Mouse (Mus musculus) kidney, embryonic 14.5 days (tissue): ENCODE measurements around the gene Rere. TPM values are rescaled to one million over a fixed set of nuclear protein-coding genes. Genes with fewer than 3 reads are reported as not detected.
A peak's percentile ranks its signal among the peaks of the same experiment; 100 is the strongest.

Experiments
- ATAC-seq: fragments of 200-750 bp; cut with Nextera tagmentation; 2 replicates; pipeline ENCODE4 v1.8.0; 2017; ENCODE audit warnings: moderate number of reproducible peaks, mild to moderate bottlenecking, moderate TSS enrichment, moderate library complexity; ENCODE audit not compliant: low FRiP score, low TSS enrichment
- H3K27ac ChIP-seq: fragments of 300-500 bp; sonication (generic); 2 replicates; pipeline ENCODE4 v1.5.1; 2014; ENCODE audit warnings: low read depth, mild to moderate bottlenecking, low read length, moderate library complexity, mixed read lengths
- H3K27me3 ChIP-seq: fragments of 300-500 bp; sonication (generic); 2 replicates; pipeline ENCODE4 v1.6.1; 2014; ENCODE audit warnings: mild to moderate bottlenecking, low read length; ENCODE audit not compliant: control insufficient read depth, insufficient read depth
- H3K36me3 ChIP-seq: fragments of 300-500 bp; sonication (generic); 2 replicates; pipeline ENCODE4 v1.6.1; 2014; ENCODE audit warnings: low read length, mixed read lengths; ENCODE audit not compliant: control insufficient read depth, insufficient read depth
- H3K4me1 ChIP-seq: fragments of 300-500 bp; sonication (generic); 2 replicates; pipeline ENCODE4 v1.6.1; 2014; ENCODE audit warnings: low read length, mixed read lengths; ENCODE audit not compliant: control insufficient read depth, insufficient read depth
- H3K4me2 ChIP-seq: fragments of 300-500 bp; sonication (generic); replicated peaks from 2 replicates; pipeline ENCODE4 v1.6.1; 2014; ENCODE audit warnings: low read depth, mild to moderate bottlenecking, low read length
- H3K4me3 ChIP-seq: fragments of 300-500 bp; sonication (generic); 2 replicates; pipeline ENCODE4 v1.5.1; 2014; ENCODE audit warnings: mild to moderate bottlenecking, low read length
- H3K9ac ChIP-seq: fragments of 300-500 bp; sonication (generic); 2 replicates; pipeline ENCODE4 v1.6.1; 2014; ENCODE audit warnings: low read depth, mild to moderate bottlenecking, low read length, moderate library complexity
- H3K9me3 ChIP-seq: fragments of 300-500 bp; sonication (generic); 2 replicates; pipeline ENCODE4 v1.6.1; 2016; ENCODE audit warnings: low read length; ENCODE audit not compliant: control insufficient read depth
- WGBS: fragments of 180-500 bp; shearing (Covaris S2); extraction: QIAGEN DNeasy Blood & Tissue Kit; methylation state at CpG from one replicate; pipeline ENCODE4 v1.1.7; 2014; 5-methylcytosine and 5-hydroxymethylcytosine counted together
- polyA plus RNA-seq: library from polyadenylated mRNA; unstranded; fragments of >200 nt; fragmentation: Nextera tagmentation; extraction: Ambion mirVana; gene quantifications from 2 replicates; pipeline ENCODE4 v1.2.1, GENCODE M21; 2014

Gene Rere
- polyA plus RNA-seq, 1 experiment from 2014 or later = 49.9 TPM

GRCm38 (mm10) chr4:150373111-150374109 lies 92.0 kb downstream of the Rere start:
- 0 out of 2 replicates have a peak, but pooled peaks have one; percentile 34 for ATAC-seq
- Histone ChIP-seq H3K4me3 (peak overlapping the region; percentile 57), H3K9ac (peak overlapping the region; percentile 86; the same call in 1 of the 2 replicates), H3K27me3 (no peaks in the 10 kb centered on the region), H3K9me3 (no peaks in the 10 kb centered on the region), H3K4me1 (peaks cover 61% of the 10 kb centered on the region), H3K27ac (peak overlapping the region; percentile 90), H3K4me2 (peak overlapping the region; percentile 92), H3K36me3 (no peaks in the 10 kb centered on the region)
- 4% methylated on average over 15 of the region's 15 CpGs for WGBS

DNA sequence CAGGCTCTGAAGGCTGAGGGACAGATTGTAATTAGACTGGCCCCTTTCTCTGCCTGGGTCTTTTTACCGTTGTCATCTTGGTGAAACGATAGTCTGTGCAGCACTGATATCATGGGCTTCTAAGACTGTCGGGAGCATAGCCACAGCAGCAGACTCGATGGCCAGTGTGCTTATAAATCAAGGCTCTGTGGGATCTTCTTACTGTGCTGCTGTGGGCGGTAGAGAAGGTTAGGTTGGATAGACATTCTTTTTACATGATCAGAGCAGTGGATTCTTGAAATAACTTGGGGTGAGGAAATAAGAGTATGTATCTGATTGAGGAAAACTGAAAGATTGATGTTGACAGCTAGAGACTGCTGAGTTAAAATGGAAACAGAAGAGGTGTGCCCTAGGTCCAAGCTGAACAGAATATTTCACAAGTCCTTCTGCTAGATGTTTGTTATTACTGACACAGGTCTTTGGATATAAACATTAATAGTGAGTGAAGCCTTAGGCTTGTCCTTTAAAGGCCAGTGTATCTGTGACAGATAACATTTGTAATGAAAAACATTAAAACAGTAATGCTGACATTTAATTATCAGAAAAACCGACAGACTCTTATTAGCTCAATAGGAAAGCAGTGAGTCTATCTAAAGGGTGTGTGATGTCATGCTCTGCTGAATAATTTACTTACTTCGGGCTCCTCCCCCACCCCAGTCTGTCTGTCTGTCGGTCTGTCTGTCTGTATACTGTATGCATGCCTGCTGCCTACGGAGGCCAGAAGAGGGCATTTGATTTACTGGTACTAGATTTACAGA lies 93.4 kb downstream of the Rere start:
- peaks cover 62% of the 10 kb centered on the region for H3K4me1 ChIP-seq
- H3K27ac ChIP-seq = no peak overlapping the region
- H3K4me2 ChIP-seq = peak overlapping the region; percentile 92; the same call in 1 of the 2 replicates
- no peaks in the 10 kb centered on the region for H3K27me3 ChIP-seq
- H3K36me3 ChIP-seq = no peaks in the 10 kb centered on the region
- 17% methylated on average over 9 of the region's 9 CpGs for WGBS
- no peak overlapping the region; the same call in 1 of the 2 replicates for H3K9ac ChIP-seq
- H3K9me3 ChIP-seq = no peaks in the 10 kb centered on the region
- ATAC-seq = no peak
- H3K4me3 ChIP-seq = no peak overlapping the region

GRCm38 (mm10) chr4:150375448-150375935 lies 94.0 kb downstream of the Rere start:
- Histone ChIP-seq H3K36me3 (no peaks in the 10 kb centered on the region), H3K9ac (no peak overlapping the region), H3K4me2 (no peak overlapping the region), H3K27me3 (no peaks in the 10 kb centered on the region), H3K27ac (no peak overlapping the region), H3K4me3 (no peak overlapping the region), H3K4me1 (peaks cover 55% of the 10 kb centered on the region), H3K9me3 (no peaks in the 10 kb centered on the region)
- ATAC-seq = no peak
- 78% methylated on average over 1 of the region's 1 CpGs for WGBS

- H3K4me1 ChIP-seq = peaks cover 26% of the 10 kb centered on the region
- 70% methylated on average over 6 of the region's 6 CpGs for WGBS
Measured at GRCm38 (mm10) chr4:150379313-150379712, 97.9 kb downstream of the Rere start.

DNA sequence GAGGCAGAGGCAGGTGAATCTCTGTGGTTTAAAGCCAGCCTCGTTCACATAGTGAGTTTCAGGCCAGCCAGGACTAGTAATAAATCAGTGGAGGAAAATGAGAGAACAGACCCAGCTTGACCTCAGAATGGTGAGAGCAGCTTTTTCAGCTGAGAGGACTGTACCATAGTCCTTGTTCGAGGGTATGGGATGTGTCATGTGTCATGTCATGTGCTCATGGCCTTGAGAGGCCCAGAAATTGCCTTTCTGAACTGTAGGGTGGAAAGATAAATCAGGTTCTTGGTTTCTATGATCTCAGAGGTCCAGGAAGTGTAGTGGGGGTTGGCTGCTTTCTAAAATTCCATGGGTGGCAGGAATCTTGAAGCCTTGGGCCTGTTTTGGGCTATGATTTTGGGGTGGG lies 98.3 kb downstream of the Rere start:
- Histone ChIP-seq H3K27me3 (no peaks in the 10 kb centered on the region), H3K9me3 (no peaks in the 10 kb centered on the region), H3K4me2 (no peak overlapping the region), H3K4me3 (no peak overlapping the region), H3K9ac (no peak overlapping the region), H3K36me3 (no peaks in the 10 kb centered on the region), H3K4me1 (peaks cover 24% of the 10 kb centered on the region), H3K27ac (no peak overlapping the region)
- no peak for ATAC-seq
- WGBS = 13% methylated on average over 2 of the region's 2 CpGs

More at GRCm38 (mm10) chr4:150379313-150379712, 97.9 kb downstream of the Rere start:
- no peak overlapping the region for H3K9ac ChIP-seq
- no peak overlapping the region for H3K4me2 ChIP-seq
- no peak overlapping the region for H3K4me3 ChIP-seq
- H3K27me3 ChIP-seq = no peaks in the 10 kb centered on the region
- no peaks in the 10 kb centered on the region for H3K9me3 ChIP-seq
- H3K27ac ChIP-seq = no peak overlapping the region
- no peaks in the 10 kb centered on the region for H3K36me3 ChIP-seq
- no peak for ATAC-seq

GRCm38 (mm10) chr4:150380273-150380672 lies 98.8 kb downstream of the Rere start:
- Histone ChIP-seq H3K27me3 (no peaks in the 10 kb centered on the region), H3K9me3 (no peaks in the 10 kb centered on the region), H3K4me3 (no peak overlapping the region), H3K4me2 (no peak overlapping the region), H3K36me3 (no peaks in the 10 kb centered on the region), H3K4me1 (peaks cover 19% of the 10 kb centered on the region), H3K27ac (no peak overlapping the region), H3K9ac (no peak overlapping the region)
- 86% methylated on average over 5 of the region's 5 CpGs for WGBS
- ATAC-seq = no peak

DNA sequence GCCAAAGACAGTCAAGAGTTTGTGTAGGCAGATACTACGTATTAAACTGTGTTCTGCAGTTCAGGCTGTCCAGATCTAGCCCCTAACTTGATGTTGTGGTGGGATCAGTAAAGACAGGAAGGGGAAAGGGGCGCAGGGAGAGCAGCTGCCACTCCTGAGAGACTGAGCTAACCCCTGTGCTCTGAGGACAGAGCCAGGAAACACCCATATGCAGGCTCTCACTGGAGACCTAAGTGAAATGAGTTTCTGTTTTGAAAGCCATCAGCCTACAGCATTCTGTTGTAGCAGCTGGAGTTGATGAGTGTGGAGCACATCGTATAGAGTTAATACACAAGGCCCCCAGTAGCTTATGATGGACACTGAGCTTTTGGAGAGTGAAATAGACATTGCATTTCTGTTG lies 101.1 kb downstream of the Rere start:
- ATAC-seq = no peak
- H3K4me1 ChIP-seq = peaks cover 14% of the 10 kb centered on the region

DNA sequence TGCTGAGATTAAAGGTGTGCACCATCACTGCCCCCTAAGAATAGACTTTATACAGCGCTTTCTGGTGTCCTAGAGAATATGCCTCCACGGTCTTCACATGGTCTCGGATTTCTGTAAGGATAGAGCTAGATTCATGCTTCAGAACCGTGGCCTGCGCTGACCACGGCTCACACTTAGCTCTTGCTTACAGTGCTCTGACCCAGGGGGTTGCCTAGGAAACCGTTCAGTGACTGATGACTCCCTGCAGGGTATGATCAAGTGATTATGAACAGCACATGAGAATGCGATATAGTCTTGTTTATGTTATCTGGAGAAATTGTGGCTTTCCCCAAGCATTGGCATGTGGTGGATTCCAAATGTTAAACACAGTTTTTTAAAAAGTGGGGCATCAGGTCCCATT lies 103.0 kb downstream of the Rere start:
- no peak overlapping the region for H3K4me2 ChIP-seq
- no peaks in the 10 kb centered on the region for H3K36me3 ChIP-seq
- ATAC-seq = no peak
- H3K9me3 ChIP-seq = no peaks in the 10 kb centered on the region
- no peak overlapping the region for H3K27ac ChIP-seq
- no peak overlapping the region for H3K4me3 ChIP-seq
- no peak overlapping the region for H3K9ac ChIP-seq
- no peaks in the 10 kb centered on the region for H3K27me3 ChIP-seq
- H3K4me1 ChIP-seq = peaks cover 10% of the 10 kb centered on the region
- WGBS = 52% methylated on average over 8 of the region's 8 CpGs

More for the DNA sequence above, 101.1 kb downstream of the Rere start:
- no peak overlapping the region for H3K9ac ChIP-seq
- H3K36me3 ChIP-seq = no peaks in the 10 kb centered on the region
- H3K4me2 ChIP-seq = no peak overlapping the region
- no peak overlapping the region for H3K4me3 ChIP-seq
- no peaks in the 10 kb centered on the region for H3K9me3 ChIP-seq
- WGBS = 91% methylated on average over 3 of the region's 3 CpGs
- no peak overlapping the region for H3K27ac ChIP-seq
- H3K27me3 ChIP-seq = no peaks in the 10 kb centered on the region
